Mouse (Mus musculus) layer of hippocampus, postnatal 36 days (tissue): ENCODE measurements at regions not wholly inside any gene's neighbourhood (a gene's known extent, or its start where the extent isn't known, plus 50 kb on each side); places are given as distances from the start of the nearest gene placed in this dataset.
A peak's percentile ranks its signal among the peaks of the same experiment; 100 is the strongest.

Source experiments
- DNase-seq, 2 experiments: peaks; one replicate each; pipeline ENCODE4 v3.0.0; 2022

DNA sequence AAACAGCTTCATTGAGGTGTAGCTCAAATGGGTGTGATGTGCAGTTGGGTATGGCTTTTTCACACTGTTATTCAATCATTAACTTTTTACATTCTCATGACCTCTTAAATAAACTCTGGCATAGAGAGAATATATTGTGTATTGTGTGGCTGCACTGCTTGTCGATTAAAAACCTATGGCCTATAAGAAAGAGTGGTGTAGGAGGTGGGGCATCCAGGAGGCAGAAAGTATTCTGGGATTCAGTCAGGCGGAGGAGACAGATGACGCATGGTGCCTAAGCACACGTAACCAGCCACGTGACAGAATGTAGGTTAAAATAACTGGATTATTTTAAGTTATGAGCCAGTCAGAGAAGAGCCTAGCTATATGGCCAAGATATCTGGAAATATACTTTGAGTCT is 78.2 kb upstream of the Slc16a7 start:
- DNase-seq, result no peak

DNA sequence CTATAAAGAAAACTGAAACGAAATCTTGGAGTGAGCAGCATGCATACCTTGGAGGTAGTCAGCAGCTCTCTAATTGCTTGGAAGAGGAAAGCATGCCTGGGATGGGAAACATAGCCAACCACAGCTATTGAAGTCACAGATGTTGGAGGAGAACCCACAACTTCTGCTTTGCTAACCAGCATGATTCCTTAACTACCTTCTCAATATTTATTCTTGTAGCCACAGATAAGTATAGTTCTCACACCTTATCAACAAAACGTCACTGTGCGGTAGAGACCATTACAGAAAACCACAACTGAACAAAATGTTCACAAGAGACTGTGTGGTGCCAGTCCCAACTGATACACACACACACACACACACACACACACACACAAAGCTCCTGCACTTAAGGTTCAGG is 99.1 kb upstream of the Slc16a7 start:
- no peak for DNase-seq

GRCm38 (mm10) chr10:125490395-125490794 is 101.1 kb upstream of the Slc16a7 start:
- no peak for DNase-seq

DNA sequence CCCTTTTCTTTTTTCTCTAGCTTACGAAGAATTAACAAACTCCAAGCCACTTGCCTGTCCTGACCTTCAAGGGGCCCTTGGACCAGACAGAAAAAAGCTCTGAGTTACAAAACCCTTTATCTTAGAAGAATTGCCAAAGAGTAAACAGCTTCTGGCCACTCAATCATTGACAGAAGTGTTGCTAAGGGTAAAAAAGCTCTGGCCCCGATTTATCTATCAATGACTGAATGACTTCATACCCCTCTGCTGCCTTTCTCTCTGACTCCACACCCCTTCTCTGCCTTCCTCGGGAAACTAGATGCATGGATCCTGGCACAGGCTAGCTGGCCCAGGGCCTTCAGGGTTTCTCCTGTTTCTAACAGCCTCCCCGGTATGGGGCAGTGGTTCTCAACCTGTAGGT is 105.2 kb upstream of the Slc16a7 start:
- DNase-seq, result no peak

DNA sequence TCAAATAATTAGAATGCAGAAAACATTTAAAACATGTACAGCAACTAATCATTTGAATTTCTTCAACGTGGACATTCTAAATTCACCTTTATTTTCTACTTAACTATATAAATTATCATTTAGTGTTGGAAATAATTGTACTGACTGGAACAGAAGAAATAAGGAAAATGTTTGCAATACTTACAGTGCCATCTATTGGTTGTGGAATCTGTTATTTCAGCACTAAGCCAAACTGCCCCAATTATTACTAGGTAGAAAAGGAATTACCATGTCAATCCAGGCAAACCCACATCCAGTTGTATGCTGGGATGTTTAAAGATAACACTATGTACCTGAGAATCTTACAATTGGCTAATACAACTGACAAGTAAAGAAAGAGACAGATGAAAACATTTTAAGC is 109.1 kb upstream of the Slc16a7 start:
- DNase-seq, result no peak

GRCm38 (mm10) chr10:125500338-125500737 is 111.1 kb upstream of the Slc16a7 start:
- DNase-seq, result no peak

DNA sequence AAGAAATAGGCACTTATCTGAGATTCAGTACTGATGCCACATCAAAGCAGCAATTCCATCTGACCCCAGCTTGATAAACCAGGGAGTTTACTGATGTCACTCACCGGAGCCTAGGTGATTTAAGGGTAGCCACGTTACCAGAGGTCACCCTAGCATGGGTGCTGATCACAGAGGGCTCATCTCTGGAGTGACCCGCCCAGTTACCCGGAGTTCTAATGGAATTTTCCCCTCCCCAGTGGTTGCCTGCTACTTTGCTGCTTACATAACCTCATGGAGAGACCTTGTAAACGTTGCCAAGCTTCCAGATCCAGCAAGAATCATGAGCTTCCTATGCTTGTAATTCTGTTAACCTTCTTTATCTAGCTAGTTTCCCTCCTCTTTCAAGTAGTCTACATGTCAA is 125.8 kb upstream of the Slc16a7 start:
- no peak for DNase-seq

GRCm38 (mm10) chr10:125530876-125531275 is 141.6 kb upstream of the Slc16a7 start:
- no peak for DNase-seq

- no peak for DNase-seq
Observed at GRCm38 (mm10) chr10:125538316-125538715, 149.1 kb upstream of the Slc16a7 start.

GRCm38 (mm10) chr10:125586489-125587147 is 197.4 kb upstream of the Slc16a7 start:
- no peak for DNase-seq

DNA sequence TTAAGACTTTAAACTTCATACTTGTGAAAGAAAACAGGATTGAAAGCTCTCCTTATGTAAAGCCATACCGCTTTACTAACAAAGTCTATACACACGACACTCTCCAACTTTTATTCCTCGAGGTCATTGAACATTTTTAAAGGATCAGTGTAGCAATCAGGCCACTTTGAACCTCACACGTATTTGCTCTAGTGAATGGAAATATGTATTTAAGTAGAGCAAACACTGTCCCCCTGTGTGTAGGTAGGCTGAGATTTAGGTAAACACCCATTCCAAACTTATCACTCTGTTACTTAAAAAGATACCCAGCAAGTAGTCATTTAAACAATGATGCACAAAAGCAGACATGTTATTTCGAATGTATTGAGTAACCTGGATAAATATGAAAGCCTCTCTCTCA is 203.7 kb upstream of the Slc16a7 start:
- no peak for DNase-seq

- no peak for DNase-seq
Observed at GRCm38 (mm10) chr10:125607787-125608617, 218.7 kb upstream of the Slc16a7 start.

DNA sequence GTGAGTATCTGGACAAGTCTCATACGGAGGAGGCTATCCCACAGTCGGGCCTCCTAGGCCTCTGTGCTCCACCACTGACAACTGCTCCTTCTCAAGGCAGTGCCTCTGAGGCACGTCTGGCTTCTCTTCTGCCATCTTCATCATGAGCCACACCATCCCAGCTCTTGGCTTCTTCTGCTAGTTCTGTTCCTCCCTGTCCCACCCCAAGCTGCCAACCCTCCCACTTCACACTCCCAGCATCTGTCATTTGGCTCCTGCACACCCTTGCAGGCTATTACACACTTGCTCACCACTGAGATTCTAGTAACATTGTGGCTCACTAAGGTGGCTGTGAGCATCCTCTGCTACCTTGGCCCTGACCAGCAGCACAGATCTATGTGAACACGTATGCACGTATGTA is 221.1 kb upstream of the Slc16a7 start:
- DNase-seq, result peak; percentile 55 to 62

GRCm38 (mm10) chr10:125612773-125613172 is 223.5 kb upstream of the Slc16a7 start:
- DNase-seq, result no peak

- DNase-seq, result no peak
Observed at GRCm38 (mm10) chr10:125621376-125621775, 232.1 kb upstream of the Slc16a7 start.

GRCm38 (mm10) chr10:125623836-125624235 is 234.6 kb upstream of the Slc16a7 start:
- DNase-seq, result no peak

DNA sequence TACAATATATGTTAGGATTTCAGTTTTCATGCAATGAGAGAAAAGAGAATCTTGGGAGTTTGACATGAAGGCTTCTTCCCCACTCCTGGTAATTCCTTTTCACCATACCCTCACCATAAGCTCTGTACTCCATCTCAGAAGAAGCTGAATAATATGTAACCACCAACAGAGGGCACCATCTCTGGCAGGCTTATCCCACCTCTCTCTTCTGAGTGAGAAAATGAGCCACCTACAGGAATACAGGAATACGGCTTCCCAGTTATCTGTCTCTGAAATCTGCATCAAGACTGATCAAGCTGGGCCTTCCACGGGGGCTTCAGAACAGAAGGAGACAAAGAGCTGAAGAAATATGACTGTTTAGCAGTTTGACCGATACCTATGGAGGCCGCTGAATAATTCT is 278.6 kb upstream of the Slc16a7 start:
- no peak for DNase-seq

DNA sequence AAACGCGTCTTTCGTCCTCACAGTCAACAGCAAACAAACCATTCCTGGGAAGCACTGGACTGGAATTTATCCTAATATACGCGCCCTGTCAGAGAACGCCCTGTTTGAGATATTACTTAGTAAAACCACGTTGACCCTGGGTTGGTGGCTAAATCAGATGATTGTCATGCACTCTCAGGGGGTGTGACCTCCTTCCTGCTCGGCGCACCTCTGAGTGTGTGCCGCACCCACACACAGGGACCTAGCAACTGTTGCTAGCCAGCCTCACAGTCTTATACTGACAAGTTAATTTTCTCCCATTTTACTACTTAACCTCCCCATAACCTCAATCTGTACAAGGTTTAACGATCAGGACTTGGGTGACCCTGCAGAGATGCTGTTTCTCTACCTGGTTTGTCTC is 284.4 kb upstream of the Slc16a7 start:
- DNase-seq, result no peak

DNA sequence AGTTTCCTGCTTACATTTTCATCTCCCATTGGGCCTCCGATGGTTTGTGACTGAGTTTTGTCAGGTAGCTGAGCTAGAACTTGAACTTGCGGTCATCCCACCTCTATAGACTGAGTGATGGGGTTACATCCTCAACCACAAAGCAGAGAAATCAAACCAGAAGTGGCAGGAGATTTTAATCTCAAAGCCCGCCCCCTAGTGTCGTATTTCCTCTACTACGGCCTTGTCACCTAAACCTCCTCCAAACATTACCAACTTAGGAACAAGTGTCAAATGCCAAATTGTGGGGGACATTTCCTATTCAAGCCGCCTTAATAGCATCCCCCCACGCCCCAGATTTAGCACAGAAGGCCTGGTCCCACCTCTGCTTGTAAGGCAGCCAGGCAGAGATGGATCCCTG is 286.3 kb upstream of the Lrig3 start:
- DNase-seq, result no peak

- DNase-seq, result no peak
Observed at GRCm38 (mm10) chr10:125685130-125685529, 280.8 kb upstream of the Lrig3 start.

- peak in 1 of 2 experiments; percentile 19 for DNase-seq
Observed at GRCm38 (mm10) chr10:125693505-125693904, 272.5 kb upstream of the Lrig3 start.

DNA sequence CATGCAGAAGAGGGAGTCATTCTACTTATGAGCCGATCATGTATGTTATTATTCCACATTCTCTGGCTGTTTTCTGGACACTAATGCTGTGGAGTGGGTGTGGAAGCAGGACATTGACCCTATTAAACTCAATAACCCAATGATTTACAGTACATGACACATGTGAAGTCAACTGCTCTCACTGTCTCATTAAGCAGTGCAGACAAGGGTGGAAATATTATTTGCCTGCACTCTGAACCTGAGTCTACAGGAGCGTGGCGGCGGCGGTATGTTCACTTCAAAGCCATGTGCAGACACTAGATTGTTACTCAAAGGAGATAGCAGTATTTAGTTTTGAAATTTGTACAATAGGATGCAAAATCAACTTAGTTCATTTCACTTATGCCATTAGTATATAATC is 269.8 kb upstream of the Lrig3 start:
- no peak for DNase-seq

DNA sequence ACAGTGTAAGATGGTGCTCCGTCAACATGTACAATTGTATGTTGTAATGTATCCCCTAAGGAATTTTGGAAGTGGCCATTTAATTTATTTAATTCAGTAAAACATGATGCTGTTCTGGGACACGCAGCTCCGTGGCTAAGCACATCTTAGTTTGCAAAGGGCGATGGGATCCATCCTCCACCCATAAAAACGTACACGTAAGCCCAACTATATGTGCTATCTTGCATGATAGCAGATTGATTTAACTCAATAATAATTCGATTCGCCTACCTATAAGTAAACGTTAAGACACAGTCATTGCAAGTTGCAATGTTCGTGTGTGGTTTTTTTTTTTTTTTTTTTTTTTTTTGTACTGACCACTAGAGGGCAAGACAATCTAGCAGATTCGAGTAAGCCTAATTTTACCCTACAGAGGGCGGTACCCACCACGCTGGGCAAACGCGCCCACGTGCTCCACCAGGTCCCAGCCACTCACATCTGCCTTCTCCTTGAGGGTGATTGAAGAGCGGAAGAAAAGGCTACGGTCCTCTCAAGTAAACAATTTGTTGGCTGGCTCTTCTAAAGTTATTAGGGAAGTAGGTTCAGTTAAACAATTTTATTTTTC is 240.8 kb upstream of the Lrig3 start:
- peak; percentile 45 to 46 for DNase-seq

- DNase-seq, result no peak
Observed at GRCm38 (mm10) chr10:125725681-125726139, 240.3 kb upstream of the Lrig3 start.
